Mouse (Mus musculus) layer of hippocampus, adult 2 months (tissue): ENCODE measurements around the gene Ankmy1. TPM values are rescaled to one million over a fixed set of nuclear protein-coding genes. Genes with fewer than 3 reads are reported as not detected.

Experiments used
- DNase-seq, 2 experiments: peaks; one replicate each; pipeline ENCODE4 v3.0.0; 2022; ENCODE audit warnings: low spot score in 2 of 2
- H3K27ac ChIP-seq: fragments of 200-600 bp; 2 replicates; pipeline ENCODE4 v1.8.1; 2022
- H3K4me3 ChIP-seq: fragments of 200-600 bp; 2 replicates; pipeline ENCODE4 v1.8.1; 2022; ENCODE audit warnings: mild to moderate bottlenecking
- CTCF ChIP-seq: fragments of 200-600 bp; conservative IDR thresholded peaks from 2 replicates; pipeline ENCODE4 v1.8.1; 2022; ENCODE audit warnings: antibody characterized with exemption, mild to moderate bottlenecking, moderate library complexity
- microRNA-seq, 2 experiments: library from miRNA; unstranded; fragments of <30 nt; microRNA quantifications; one replicate each; pipeline ENCODE4 v1.2.0; 2021
- total RNA-seq, 2 experiments: library from RNA; stranded (reverse); gene quantifications; 2 replicates each; pipeline ENCODE4 v1.2.3; 2021

The Ankmy1 gene
- total RNA-seq, 2 experiments from 2014 or later = 0.17 to 0.26 TPM

DNA sequence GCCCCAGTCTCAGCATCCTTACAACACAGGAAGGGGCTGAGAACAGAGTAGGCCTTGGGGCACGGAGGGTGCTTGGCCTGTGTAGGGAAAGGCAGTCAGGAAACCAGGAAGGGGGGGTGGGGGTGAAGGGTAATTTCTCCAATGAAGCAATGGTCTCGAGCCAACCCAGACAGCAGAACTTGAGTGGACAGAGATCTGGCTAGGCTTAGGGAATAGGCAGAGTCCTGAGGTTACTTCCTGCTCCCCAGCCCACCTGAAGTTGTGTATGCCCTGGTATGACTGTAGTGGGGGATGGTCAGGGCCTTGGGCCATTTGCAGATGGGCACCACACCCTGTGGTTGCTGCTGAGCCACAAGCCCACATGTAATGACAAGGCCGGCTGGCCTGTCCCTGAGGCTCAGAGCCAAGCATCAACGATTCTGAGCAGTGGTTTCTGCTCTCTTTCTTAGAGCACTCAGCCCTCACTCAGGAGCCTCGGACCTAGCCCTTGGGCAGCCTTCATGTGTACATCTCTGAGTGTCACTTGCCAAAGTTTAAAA, 86.9 kb downstream of the Ankmy1 start:
- Histone ChIP-seq H3K27ac (no peak overlapping the region), H3K4me3 (no peak overlapping the region)
- no peak for TF ChIP-seq CTCF
- DNase-seq = no peak

DNA sequence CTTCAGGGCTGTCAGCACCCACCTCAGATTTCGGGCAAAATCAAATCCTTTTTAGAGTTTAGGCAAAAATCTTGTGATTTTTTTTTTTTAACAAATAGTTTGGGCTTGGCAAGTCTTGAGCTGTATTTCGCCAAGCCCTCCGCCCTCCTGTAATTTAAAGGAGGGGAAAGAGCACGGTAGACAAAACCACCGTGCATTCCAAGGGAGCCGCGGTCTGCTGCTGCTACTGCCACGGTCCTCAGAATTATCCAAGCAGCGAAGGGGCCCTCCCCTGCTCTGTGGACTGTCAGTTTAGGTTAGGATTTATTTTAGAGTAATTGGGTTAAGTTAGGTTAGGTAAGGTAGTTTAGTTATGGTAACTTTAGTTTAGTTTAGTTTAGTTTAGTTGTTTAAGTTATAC, 87.6 kb downstream of the Ankmy1 start:
- no peak for TF ChIP-seq CTCF
- no peak overlapping the region for H3K4me3 ChIP-seq
- DNase-seq = no peak
- H3K27ac ChIP-seq = no peak overlapping the region

DNA sequence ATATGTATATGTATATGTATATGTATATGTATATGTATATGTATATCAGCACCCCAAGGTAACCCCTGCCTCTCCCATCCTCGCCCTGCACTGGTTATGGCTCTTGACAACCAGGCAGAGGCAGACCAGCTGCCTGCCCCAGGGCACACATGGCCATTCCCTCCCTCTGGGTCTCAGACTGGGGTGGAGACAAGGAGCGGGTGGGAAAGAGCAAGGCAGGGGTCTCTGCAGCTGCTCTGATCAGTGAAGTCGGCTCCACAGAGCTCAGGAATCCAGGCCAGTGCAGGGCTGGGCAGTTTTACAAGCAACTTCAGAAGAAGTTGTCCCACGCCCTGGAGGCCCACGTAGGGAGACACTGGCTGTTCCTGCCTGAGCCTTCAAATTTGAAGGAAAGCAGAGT, 88.4 kb downstream of the Ankmy1 start:
- TF ChIP-seq CTCF = no peak
- H3K27ac ChIP-seq = no peak overlapping the region
- DNase-seq = no peak
- no peak overlapping the region for H3K4me3 ChIP-seq

Small RNA genes within 50 kb of the gene (microRNA-seq; reads per million reads assigned to microRNA genes)
- 4,836 to 6,253 reads per million in 2 experiments for gene Mir149

Other genes with a start within 250 kb of the Ankmy1 start
- gene Gpc1, start 71.3 kb downstream of the Ankmy1 start, total RNA-seq = 100 to 1,000 TPM; 146 to 154 TPM
- 10 to 100 TPM; 14.6 to 15.7 TPM for gene Dusp28, start 4.1 kb upstream of the Ankmy1 start, total RNA-seq
- 10 to 100 TPM; 36.1 to 40.2 TPM for gene Rnpepl1, start 7.9 kb upstream of the Ankmy1 start, total RNA-seq
- gene Capn10, start 31.5 kb upstream of the Ankmy1 start, total RNA-seq = 10 to 100 TPM; 46.4 to 47.1 TPM
- under 1 TPM; 0.12 to 0.33 TPM for gene Gpr35, start 48.0 kb upstream of the Ankmy1 start, total RNA-seq
- not detected for gene Aqp12, start 103.4 kb upstream of the Ankmy1 start, total RNA-seq
- 100 to 1,000 TPM; 609 to 644 TPM for gene Kif1a, start 199.0 kb upstream of the Ankmy1 start, total RNA-seq
- not detected for gene Agxt, start 232.3 kb upstream of the Ankmy1 start, total RNA-seq